Mouse (Mus musculus) left cerebral cortex, postnatal 14 days (tissue): ENCODE data around the gene Prr13. TPM values are rescaled to one million over a fixed set of nuclear protein-coding genes. Genes with fewer than 3 reads are reported as not detected.

ENCODE experiments used
- total RNA-seq, 2 experiments: library from RNA; stranded (reverse); gene quantifications; 2 replicates each; pipeline ENCODE4 v1.2.3; 2021

Prr13 gene
- total RNA-seq, 2 experiments from 2014 or later: 22.3 to 24.8 TPM

Other genes starting within 250 kb of the Prr13 start
- 1 to 10 TPM in 1 of 2 experiments, under 1 TPM in 1; 0.99 to 1.2 TPM for gene Itgb7, start 227.1 kb upstream of the Prr13 start, total RNA-seq
- gene Rarg, start 201.5 kb upstream of the Prr13 start, total RNA-seq: 1 to 10 TPM; 8.3 to 9.4 TPM
- gene Gm9918, start 188.5 kb upstream of the Prr13 start, total RNA-seq: not detected
- 10 to 100 TPM; 36.8 to 40.6 TPM for gene Mfsd5, start 179.6 kb upstream of the Prr13 start, total RNA-seq
- 1 to 10 TPM; 1.8 to 2.3 TPM for gene Espl1, start 162.8 kb upstream of the Prr13 start, total RNA-seq
- 100 to 1,000 TPM; 313 to 315 TPM for gene Pfdn5, start 132.9 kb upstream of the Prr13 start, total RNA-seq
- gene Myg1, start 127.3 kb upstream of the Prr13 start, total RNA-seq: 10 to 100 TPM; 48.2 to 51.4 TPM
- 10 to 100 TPM; 17.5 to 18.8 TPM for gene Aaas, start 108.3 kb upstream of the Prr13 start, total RNA-seq
- under 1 TPM; 0.26 to 0.53 TPM for gene Sp7, start 91.8 kb upstream of the Prr13 start, total RNA-seq
- 10 to 100 TPM; 23.2 to 24.5 TPM for gene Sp1, start 52.9 kb upstream of the Prr13 start, total RNA-seq
- under 1 TPM; 0.51 to 0.75 TPM for gene Amhr2, start 13.7 kb upstream of the Prr13 start, total RNA-seq
- 100 to 1,000 TPM; 436 to 453 TPM for gene Pcbp2, start 11.5 kb downstream of the Prr13 start, total RNA-seq
- not detected for gene Gm10337, start 44.7 kb downstream of the Prr13 start, total RNA-seq
- gene Map3k12, start 58.0 kb downstream of the Prr13 start, total RNA-seq: 10 to 100 TPM; 93.7 to 94.0 TPM
- 10 to 100 TPM; 32.4 to 34.2 TPM for gene Tarbp2, start 59.2 kb downstream of the Prr13 start, total RNA-seq
- gene Npff, start 65.9 kb downstream of the Prr13 start, total RNA-seq: 1 to 10 TPM; 1.6 to 3.7 TPM
- 1 to 10 TPM in 1 of 2 experiments, not detected in 1; 1.4 TPM for gene Gm28047, start 166.0 kb downstream of the Prr13 start, total RNA-seq
- gene Atf7, start 166.4 kb downstream of the Prr13 start, total RNA-seq: 10 to 100 TPM; 24.5 to 29.6 TPM
- 10 to 100 TPM; 13.4 to 14.4 TPM for gene Atp5g2, start 213.3 kb downstream of the Prr13 start, total RNA-seq